Mouse (Mus musculus) neural tube, embryonic 12.5 days (tissue): ENCODE measurements around the gene Sepsecs. TPM values are rescaled to one million over a fixed set of nuclear protein-coding genes. Genes with fewer than 3 reads are reported as not detected.

Experiments
- polyA plus RNA-seq: library from polyadenylated mRNA; unstranded; fragments of >200 nt; fragmentation: Nextera tagmentation; extraction: Ambion mirVana; gene quantifications from 2 replicates; pipeline ENCODE4 v1.2.1, GENCODE M21; 2016

Sepsecs gene
- polyA plus RNA-seq, 1 experiment from 2014 or later: 8.8 TPM

Other genes with a start within 250 kb of the Sepsecs start
- 4.8 TPM in 2 replicates for gene Ccdc149, start 198.2 kb downstream of the Sepsecs start, polyA plus RNA-seq
- gene Lgi2, start 103.2 kb downstream of the Sepsecs start, polyA plus RNA-seq: 1.8 TPM in 2 replicates
- 16.7 and 17.7 TPM in 2 replicates for gene Pi4k2b, start 71.9 kb upstream of the Sepsecs start, polyA plus RNA-seq
- 15.9 and 16.2 TPM in 2 replicates for gene Zcchc4, start 105.7 kb upstream of the Sepsecs start, polyA plus RNA-seq
- gene Anapc4, start 164.3 kb upstream of the Sepsecs start, polyA plus RNA-seq: 121 and 122 TPM in 2 replicates